Comparison of ENCODE assay signal across 8 mouse cellular contexts in the genomic region with DNA sequence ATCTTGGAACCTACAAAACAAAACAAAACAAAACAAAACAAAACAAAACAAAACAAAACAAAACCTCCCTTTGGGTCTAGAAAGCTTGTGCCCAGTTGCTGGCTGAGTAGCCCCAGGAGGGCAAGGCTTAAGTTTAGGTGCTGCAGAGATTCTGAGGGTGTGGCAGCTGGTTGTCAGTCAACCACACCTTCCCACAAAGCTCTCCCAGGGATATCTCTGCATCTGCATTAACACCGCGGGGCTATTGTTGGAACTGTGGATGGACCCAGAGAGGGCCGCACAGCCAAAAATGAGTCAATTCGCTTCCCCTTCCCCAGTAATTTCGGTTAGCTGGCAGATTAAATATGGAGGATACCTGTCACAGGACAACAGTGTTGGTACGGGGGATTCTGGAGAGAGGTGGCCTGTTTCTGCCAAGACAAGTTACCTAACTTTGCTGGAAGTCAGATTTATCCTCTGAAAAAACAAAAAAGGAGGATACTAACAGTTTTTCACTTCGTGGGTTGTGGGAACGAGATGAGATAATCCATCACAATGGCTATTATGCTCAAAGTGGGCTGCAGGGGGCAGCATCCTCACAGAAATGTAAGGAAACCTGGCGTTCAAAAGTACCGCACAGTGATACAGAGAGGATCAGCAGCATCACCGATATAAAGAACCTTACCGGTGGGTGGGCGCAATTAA.
DNase-seq lines count a peak whose midpoint lies in the region; ATAC-seq lines count a peak whose summit lies in the region.

No protein-coding gene starts in this region.

- no peak overlapping the region for H3K4me3 ChIP-seq in embryonic facial prominence, embryonic 11.5 days (ENCODE audit: low read depth, low read length)
- 0 out of 2 replicates have a peak overlapping the region, but pooled peaks have one; percentile 1 for H3K4me3 ChIP-seq in midbrain, embryonic 16.5 days (ENCODE audit: low read depth, low read length)

- peak; percentile 47; the same call in 1 of the 2 replicates for ATAC-seq in embryonic facial prominence, embryonic 11.5 days (replicated peaks; ENCODE audit: insufficient number of reproducible peaks, low FRiP score, low TSS enrichment, low read depth)
- ATAC-seq in midbrain, embryonic 16.5 days: peak; percentile 92

- H3K27me3 ChIP-seq in embryonic facial prominence, embryonic 11.5 days (ENCODE audit: control insufficient read depth, insufficient read depth, low read length): no peaks in the 10 kb centered on the region; the same call in 1 of the 2 replicates
- H3K27me3 ChIP-seq in midbrain, embryonic 16.5 days (ENCODE audit: control insufficient read depth, insufficient read depth, low read depth, low read length): no peaks in the 10 kb centered on the region; the same call in 1 of the 2 replicates

- H3K9ac ChIP-seq in embryonic facial prominence, embryonic 11.5 days (replicated peaks; ENCODE audit: low read length): no peak overlapping the region
- 0 out of 2 replicates have a peak overlapping the region, but pooled peaks have one; percentile 5 for H3K9ac ChIP-seq in midbrain, embryonic 16.5 days (ENCODE audit: low read depth, low read length)

- no peaks in the 10 kb centered on the region for H3K9me3 ChIP-seq in embryonic facial prominence, embryonic 11.5 days (replicated peaks; ENCODE audit: control insufficient read depth, low read length)
- no peaks in the 10 kb centered on the region for H3K9me3 ChIP-seq in midbrain, embryonic 16.5 days (replicated peaks; ENCODE audit: control insufficient read depth, low read length, poor library complexity, severe bottlenecking)

- H3K4me2 ChIP-seq in embryonic facial prominence, embryonic 11.5 days (ENCODE audit: low read depth, low read length): no peak overlapping the region
- H3K4me2 ChIP-seq in midbrain, embryonic 16.5 days (ENCODE audit: low read length): peak overlapping the region; percentile 48

- WGBS in embryonic facial prominence, embryonic 11.5 days: 12% methylated on average over 13 of the region's 13 CpGs
- 5% methylated on average over 13 of the region's 13 CpGs for WGBS in midbrain, embryonic 16.5 days

- no peaks in the 10 kb centered on the region for H3K4me1 ChIP-seq in embryonic facial prominence, embryonic 11.5 days (ENCODE audit: control insufficient read depth, insufficient read depth, low read length)
- 0 out of 2 replicates have a peak, but pooled peaks cover 4% of the 10 kb centered on the region for H3K4me1 ChIP-seq in midbrain, embryonic 16.5 days (ENCODE audit: control insufficient read depth, insufficient read depth, low read length)

- no peaks in the 10 kb centered on the region for H3K36me3 ChIP-seq in embryonic facial prominence, embryonic 11.5 days (replicated peaks; ENCODE audit: control insufficient read depth, insufficient read depth, low read depth, low read length)
- H3K36me3 ChIP-seq in midbrain, embryonic 16.5 days (ENCODE audit: control insufficient read depth, insufficient read depth, low read length): no peaks in the 10 kb centered on the region

- DNase-seq in 3T3-L1 (ENCODE audit: low read depth, low spot score): peak; percentile 82
- peak; percentile 80 for DNase-seq in adrenal gland, postnatal 14 days
- peak; percentile 91 for DNase-seq in embryonic facial prominence, embryonic 11.5 days (ENCODE audit: low spot score)
- peak; percentile 73 to 92 for DNase-seq in heart, adult 18-20 months
- DNase-seq in kidney, adult 18-20 months: peak; percentile 82
- peak; percentile 85 for DNase-seq in left cerebral cortex, postnatal 4 days
- peak; percentile 45 to 76 for DNase-seq in spleen, postnatal 4 days (ENCODE audit: low spot score in 2 of 2)

- intact Hi-C loops in left cerebral cortex, postnatal 4 days (cut with DNase I): loop anchor here (10.0 kb wide), 1 partner anchor 345 kb away; no protein-coding TSS in a partner anchor

- H3K27ac ChIP-seq in embryonic facial prominence, embryonic 11.5 days (replicated peaks; ENCODE audit: low read depth, low read length): no peak overlapping the region
- no peak overlapping the region for H3K27ac ChIP-seq in midbrain, embryonic 16.5 days (ENCODE audit: low read length)
